Mouse (Mus musculus): ENCODE results near the gene Sf3a1. TPM values are rescaled to one million over a fixed set of nuclear protein-coding genes. Genes with fewer than 3 reads are reported as not detected.
A peak's percentile ranks its signal among the peaks of the same experiment; 100 is the strongest.
"Not testable (repeated sequence)": the region's sequence is repeated elsewhere in the genome, so short reads cannot be mapped to it uniquely, and the experiment has no call there.

The Sf3a1 gene
- polyA plus RNA-seq, 1 experiment from 2014 or later = 64.3 TPM

- peaks cover 20% of the 10 kb centered on the region for H3K4me1 ChIP-seq (ENCODE audit: control insufficient read depth, insufficient read depth, low read length)
- WGBS = 92% methylated on average over 2 of the region's 2 CpGs
- no peaks in the 10 kb centered on the region for H3K27me3 ChIP-seq (ENCODE audit: control insufficient read depth, insufficient read depth, low read length)
- H3K9ac ChIP-seq (replicated peaks; ENCODE audit: low read length) = no peak overlapping the region
- H3K27ac ChIP-seq (replicated peaks; ENCODE audit: low read depth, low read length) = no peak overlapping the region
- ATAC-seq (ENCODE audit: low FRiP score, low TSS enrichment) (no peak), DNase-seq (no peak)
- H3K4me3 ChIP-seq (replicated peaks; ENCODE audit: low read depth, low read length) = no peak overlapping the region
- no peaks in the 10 kb centered on the region for H3K9me3 ChIP-seq (ENCODE audit: control insufficient read depth, low read length)
- peaks cover 85% of the 10 kb centered on the region for H3K36me3 ChIP-seq (ENCODE audit: control insufficient read depth, insufficient read depth, low read length)
- H3K4me2 ChIP-seq (ENCODE audit: low read length) = no peak overlapping the region
These were observed 4.6 kb downstream of the Sf3a1 start for GRCm38 (mm10) chr11:4164701-4165100.

- ATAC-seq (ENCODE audit: low FRiP score, low TSS enrichment) = no peak
- Histone ChIP-seq H3K9ac (replicated peaks; ENCODE audit: low read length) (no peak overlapping the region), H3K4me1 (ENCODE audit: control insufficient read depth, insufficient read depth, low read length) (peaks cover 11% of the 10 kb centered on the region), H3K36me3 (ENCODE audit: control insufficient read depth, insufficient read depth, low read length) (peaks cover 98% of the 10 kb centered on the region), H3K4me2 (ENCODE audit: low read length) (no peak overlapping the region), H3K9me3 (ENCODE audit: control insufficient read depth, low read length) (no peaks in the 10 kb centered on the region), H3K4me3 (replicated peaks; ENCODE audit: low read depth, low read length) (no peak overlapping the region), H3K27me3 (ENCODE audit: control insufficient read depth, insufficient read depth, low read length) (no peaks in the 10 kb centered on the region), H3K27ac (replicated peaks; ENCODE audit: low read depth, low read length) (no peak overlapping the region)
- DNase-seq = no peak
- WGBS = 93% methylated on average over 7 of the region's 7 CpGs
These were observed 6.4 kb downstream of the Sf3a1 start for GRCm38 (mm10) chr11:4166467-4167090.

- H3K4me1 ChIP-seq (ENCODE audit: control insufficient read depth, insufficient read depth, low read length) = no peaks in the 10 kb centered on the region
- H3K9me3 ChIP-seq (ENCODE audit: control insufficient read depth, low read length) = no peaks in the 10 kb centered on the region
- DNase-seq (no peak), ATAC-seq (ENCODE audit: low FRiP score, low TSS enrichment) (no peak)
- no peak overlapping the region for H3K4me2 ChIP-seq (ENCODE audit: low read length)
- no peak overlapping the region for H3K9ac ChIP-seq (replicated peaks; ENCODE audit: low read length)
- H3K27me3 ChIP-seq (ENCODE audit: control insufficient read depth, insufficient read depth, low read length) = no peaks in the 10 kb centered on the region
- H3K27ac ChIP-seq (replicated peaks; ENCODE audit: low read depth, low read length) = no peak overlapping the region
- no peak overlapping the region for H3K4me3 ChIP-seq (replicated peaks; ENCODE audit: low read depth, low read length)
- 77% methylated on average over 5 of the region's 5 CpGs for WGBS
- peaks cover 99% of the 10 kb centered on the region for H3K36me3 ChIP-seq (ENCODE audit: control insufficient read depth, insufficient read depth, low read length)
These were observed 14.4 kb downstream of the Sf3a1 start for GRCm38 (mm10) chr11:4174586-4174985.

- no peak for ATAC-seq (ENCODE audit: low FRiP score, low TSS enrichment)
- Histone ChIP-seq H3K27ac (replicated peaks; ENCODE audit: low read depth, low read length) (no peak overlapping the region), H3K36me3 (ENCODE audit: control insufficient read depth, insufficient read depth, low read length) (peaks cover 100% of the 10 kb centered on the region), H3K27me3 (ENCODE audit: control insufficient read depth, insufficient read depth, low read length) (no peaks in the 10 kb centered on the region), H3K4me2 (ENCODE audit: low read length) (no peak overlapping the region), H3K9me3 (ENCODE audit: control insufficient read depth, low read length) (no peaks in the 10 kb centered on the region), H3K4me1 (ENCODE audit: control insufficient read depth, insufficient read depth, low read length) (no peaks in the 10 kb centered on the region), H3K4me3 (replicated peaks; ENCODE audit: low read depth, low read length) (no peak overlapping the region), H3K9ac (replicated peaks; ENCODE audit: low read length) (no peak overlapping the region)
- 90% methylated on average over 4 of the region's 4 CpGs for WGBS
- DNase-seq = no peak
These were observed 17.6 kb downstream of the Sf3a1 start for GRCm38 (mm10) chr11:4177716-4178115.

GRCm38 (mm10) chr11:4182061-4182460 is 21.9 kb downstream of the Sf3a1 start:
- no peak overlapping the region for H3K4me2 ChIP-seq (ENCODE audit: low read length)
- peaks cover 63% of the 10 kb centered on the region for H3K36me3 ChIP-seq (ENCODE audit: control insufficient read depth, insufficient read depth, low read length)
- H3K4me3 ChIP-seq (replicated peaks; ENCODE audit: low read depth, low read length) = no peak overlapping the region
- DNase-seq (no peak), ATAC-seq (ENCODE audit: low FRiP score, low TSS enrichment) (no peak)
- H3K9ac ChIP-seq (replicated peaks; ENCODE audit: low read length) = no peak overlapping the region
- no peak overlapping the region for H3K27ac ChIP-seq (replicated peaks; ENCODE audit: low read depth, low read length)
- WGBS = 13% methylated on average over 1 of the region's 1 CpGs
- peaks cover 1% of the 10 kb centered on the region; the same call in 1 of the 2 replicates for H3K4me1 ChIP-seq (ENCODE audit: control insufficient read depth, insufficient read depth, low read length)
- H3K27me3 ChIP-seq (ENCODE audit: control insufficient read depth, insufficient read depth, low read length) = no peaks in the 10 kb centered on the region
- no peaks in the 10 kb centered on the region for H3K9me3 ChIP-seq (ENCODE audit: control insufficient read depth, low read length)

- no peak overlapping the region for H3K4me3 ChIP-seq (replicated peaks; ENCODE audit: low read depth, low read length)
- peaks cover 10% of the 10 kb centered on the region for H3K4me1 ChIP-seq (ENCODE audit: control insufficient read depth, insufficient read depth, low read length)
- no peak for ATAC-seq (ENCODE audit: low FRiP score, low TSS enrichment)
- no peak overlapping the region for H3K9ac ChIP-seq (replicated peaks; ENCODE audit: low read length)
- peak; percentile 53 for DNase-seq
- no peaks in the 10 kb centered on the region for H3K27me3 ChIP-seq (ENCODE audit: control insufficient read depth, insufficient read depth, low read length)
- no peaks in the 10 kb centered on the region for H3K9me3 ChIP-seq (ENCODE audit: control insufficient read depth, low read length)
- no peak overlapping the region for H3K27ac ChIP-seq (replicated peaks; ENCODE audit: low read depth, low read length)
- H3K36me3 ChIP-seq (ENCODE audit: control insufficient read depth, insufficient read depth, low read length) = peaks cover 48% of the 10 kb centered on the region
- no peak overlapping the region for H3K4me2 ChIP-seq (ENCODE audit: low read length)
These were observed 23.4 kb downstream of the Sf3a1 start for GRCm38 (mm10) chr11:4183511-4183910.

GRCm38 (mm10) chr11:4184251-4184952 is 24.3 kb downstream of the Sf3a1 start:
- Histone ChIP-seq H3K27ac (replicated peaks; ENCODE audit: low read depth, low read length) (no peak overlapping the region), H3K36me3 (ENCODE audit: control insufficient read depth, insufficient read depth, low read length) (peaks cover 39% of the 10 kb centered on the region), H3K9ac (replicated peaks; ENCODE audit: low read length) (no peak overlapping the region), H3K27me3 (ENCODE audit: control insufficient read depth, insufficient read depth, low read length) (no peaks in the 10 kb centered on the region), H3K9me3 (ENCODE audit: control insufficient read depth, low read length) (no peaks in the 10 kb centered on the region), H3K4me1 (ENCODE audit: control insufficient read depth, insufficient read depth, low read length) (peaks cover 10% of the 10 kb centered on the region), H3K4me3 (replicated peaks; ENCODE audit: low read depth, low read length) (no peak overlapping the region), H3K4me2 (ENCODE audit: low read length) (no peak overlapping the region)
- DNase-seq (no peak), ATAC-seq (ENCODE audit: low FRiP score, low TSS enrichment) (no peak)
- 84% methylated on average over 4 of the region's 4 CpGs for WGBS

GRCm38 (mm10) chr11:4185480-4185879 is 25.3 kb downstream of the Sf3a1 start:
- H3K9me3 ChIP-seq (ENCODE audit: control insufficient read depth, low read length); ATAC-seq (ENCODE audit: low FRiP score, low TSS enrichment); H3K27me3 ChIP-seq (ENCODE audit: control insufficient read depth, insufficient read depth, low read length); H3K4me3 ChIP-seq (replicated peaks; ENCODE audit: low read depth, low read length); H3K4me1 ChIP-seq (ENCODE audit: control insufficient read depth, insufficient read depth, low read length); H3K27ac ChIP-seq (replicated peaks; ENCODE audit: low read depth, low read length); H3K4me2 ChIP-seq (ENCODE audit: low read length); H3K9ac ChIP-seq (replicated peaks; ENCODE audit: low read length); DNase-seq: not testable (repeated sequence)
- H3K36me3 ChIP-seq (ENCODE audit: control insufficient read depth, insufficient read depth, low read length) = peaks cover 29% of the 10 kb centered on the region
- WGBS = 95% methylated on average over 6 of the region's 6 CpGs

Measured in midbrain, embryonic 14.5 days (tissue).